Mouse (Mus musculus) lung, embryonic 15.5 days (tissue): Measurements from ENCODE around the gene Arhgap9. TPM values are rescaled to one million over a fixed set of nuclear protein-coding genes. Genes with fewer than 3 reads are reported as not detected.
"Not testable (repeated sequence)": the region's sequence is repeated elsewhere in the genome, so short reads cannot be mapped to it uniquely, and the experiment has no call there.

Experiments
- ATAC-seq: fragments of 200-750 bp; cut with Nextera tagmentation; 2 replicates; pipeline ENCODE4 v1.8.0; 2017; ENCODE audit warnings: moderate number of reproducible peaks, borderline replicate concordance; ENCODE audit not compliant: low FRiP score, low TSS enrichment; ENCODE audit errors: extremely low read depth
- H3K27ac ChIP-seq: fragments of 300-500 bp; sonication (generic); 2 replicates; pipeline ENCODE4 v1.5.1; 2015; ENCODE audit warnings: moderate library complexity, mild to moderate bottlenecking, inconsistent platforms
- H3K27me3 ChIP-seq: fragments of 300-500 bp; sonication (generic); 2 replicates; pipeline ENCODE4 v1.6.1; 2015; ENCODE audit warnings: inconsistent platforms
- H3K36me3 ChIP-seq: fragments of 300-500 bp; sonication (generic); 2 replicates; pipeline ENCODE4 v1.6.1; 2015; ENCODE audit warnings: inconsistent platforms
- H3K4me1 ChIP-seq: fragments of 300-500 bp; sonication (generic); 2 replicates; pipeline ENCODE4 v1.6.1; 2015; ENCODE audit warnings: inconsistent platforms
- H3K4me2 ChIP-seq: fragments of 300-500 bp; sonication (generic); 2 replicates; pipeline ENCODE4 v1.6.1; 2015; ENCODE audit warnings: inconsistent platforms, mild to moderate bottlenecking, moderate library complexity
- H3K4me3 ChIP-seq: fragments of 300-500 bp; sonication (generic); 2 replicates; pipeline ENCODE4 v1.5.1; 2015; ENCODE audit warnings: mild to moderate bottlenecking, inconsistent platforms
- H3K9ac ChIP-seq: fragments of 300-500 bp; sonication (generic); 2 replicates; pipeline ENCODE4 v1.6.1; 2015; ENCODE audit warnings: inconsistent platforms
- H3K9me3 ChIP-seq: fragments of 300-500 bp; sonication (generic); 2 replicates; pipeline ENCODE4 v1.6.1; 2016; ENCODE audit warnings: inconsistent platforms
- WGBS: fragments of 180-500 bp; shearing (Covaris S2); methylation state at CpG from one replicate; pipeline ENCODE4 v1.1.7; 2015; 5-methylcytosine and 5-hydroxymethylcytosine counted together
- polyA plus RNA-seq: library from polyadenylated mRNA; unstranded; fragments of >200 nt; fragmentation: Nextera tagmentation; extraction: Ambion mirVana; gene quantifications from 2 replicates; pipeline ENCODE4 v1.2.1, GENCODE M21; 2015

Gene Arhgap9
- polyA plus RNA-seq, 1 experiment from 2014 or later: 6.9 TPM

GRCm38 (mm10) chr10:127313516-127313915, 8.2 kb upstream of the Arhgap9 start:
- H3K9me3 ChIP-seq, H3K27ac ChIP-seq, H3K4me3 ChIP-seq, H3K27me3 ChIP-seq, H3K9ac ChIP-seq, ATAC-seq, H3K4me2 ChIP-seq: not testable (repeated sequence)
- WGBS: 86% methylated on average over 5 of the region's 5 CpGs
- Histone ChIP-seq H3K36me3 (peaks cover 10% of the 10 kb centered on the region), H3K4me1 (peaks cover 18% of the 10 kb centered on the region)

DNA sequence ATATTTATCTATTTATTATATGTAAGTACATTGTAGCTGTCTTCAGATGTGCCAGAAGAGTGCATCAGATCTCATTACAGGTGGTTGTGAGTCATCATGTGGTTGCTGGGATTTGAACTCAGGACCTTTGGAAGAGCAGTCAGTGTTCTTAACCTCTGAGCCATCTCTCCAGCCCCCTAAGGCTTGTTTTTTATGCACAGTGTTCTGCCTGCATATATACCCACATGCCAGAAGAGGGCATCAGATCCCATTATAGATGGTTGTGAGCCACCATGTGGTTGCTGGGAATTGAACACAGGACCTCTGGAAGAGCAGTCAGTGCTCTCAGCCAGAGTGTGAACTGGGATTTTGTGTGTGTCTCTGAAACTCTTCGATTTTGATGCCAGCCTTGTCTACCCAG, 6.8 kb upstream of the Arhgap9 start:
- H3K36me3 ChIP-seq, H3K4me3 ChIP-seq, ATAC-seq, H3K9me3 ChIP-seq, H3K9ac ChIP-seq, H3K27me3 ChIP-seq, H3K27ac ChIP-seq, H3K4me2 ChIP-seq: not testable (repeated sequence)
- H3K4me1 ChIP-seq: peaks cover 18% of the 10 kb centered on the region
- WGBS: 75% methylated on average over 1 of the region's 1 CpGs

DNA sequence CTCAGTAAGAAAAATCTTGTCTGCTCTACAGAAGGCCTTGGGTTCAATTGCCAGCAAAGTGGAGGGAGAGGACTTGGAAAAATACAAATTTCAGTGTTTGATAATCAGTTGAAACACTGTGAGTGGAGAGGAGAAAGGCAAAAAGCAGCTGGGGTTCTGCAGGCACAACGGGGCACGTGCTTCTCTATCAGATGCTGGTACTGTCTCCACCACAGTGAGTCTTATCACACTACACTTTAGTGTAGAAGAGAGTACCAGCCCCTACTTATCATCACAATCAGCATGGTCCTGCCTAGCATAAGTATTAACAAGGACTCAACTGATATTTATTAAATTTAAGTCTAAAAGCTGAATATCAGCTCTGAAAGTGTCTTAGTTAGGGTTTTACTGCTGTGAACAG, 4.5 kb upstream of the Arhgap9 start:
- H3K4me3 ChIP-seq: no peak overlapping the region
- H3K9ac ChIP-seq: no peak overlapping the region
- no peaks in the 10 kb centered on the region for H3K9me3 ChIP-seq
- H3K4me1 ChIP-seq: peaks cover 6% of the 10 kb centered on the region; the same call in 1 of the 2 replicates
- H3K27me3 ChIP-seq: peaks cover 8% of the 10 kb centered on the region; the same call in 1 of the 2 replicates
- H3K27ac ChIP-seq: no peak overlapping the region
- 74% methylated on average over 2 of the region's 2 CpGs for WGBS
- no peak for ATAC-seq
- no peaks in the 10 kb centered on the region for H3K36me3 ChIP-seq
- H3K4me2 ChIP-seq: no peak overlapping the region

DNA sequence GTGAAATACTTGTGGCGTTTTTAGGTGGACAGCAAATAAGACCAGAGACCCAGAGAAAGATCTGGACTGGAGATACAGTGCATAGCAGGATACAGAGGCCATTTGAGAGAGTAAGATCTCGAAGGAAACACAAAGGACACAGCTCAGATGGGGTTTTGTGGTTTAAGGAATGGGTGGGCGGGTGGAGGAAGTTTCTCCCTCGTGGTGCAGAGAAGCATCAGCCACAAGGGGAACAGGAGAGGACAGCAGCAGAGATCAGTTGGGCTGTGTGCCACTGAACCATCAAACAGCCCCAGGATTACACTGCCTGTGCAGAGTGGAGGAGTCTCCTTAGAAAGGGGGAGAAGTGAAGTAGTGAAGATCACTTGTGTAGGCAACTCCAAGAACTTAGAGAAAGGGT, 3.8 kb upstream of the Arhgap9 start:
- no peak overlapping the region for H3K27ac ChIP-seq
- H3K9ac ChIP-seq: no peak overlapping the region
- ATAC-seq: no peak
- WGBS: 43% methylated on average over 4 of the region's 4 CpGs
- no peaks in the 10 kb centered on the region for H3K9me3 ChIP-seq
- no peak overlapping the region for H3K4me2 ChIP-seq
- peaks cover 8% of the 10 kb centered on the region; the same call in 1 of the 2 replicates for H3K27me3 ChIP-seq
- no peaks in the 10 kb centered on the region for H3K36me3 ChIP-seq
- H3K4me1 ChIP-seq: 0 out of 2 replicates have a peak, but pooled peaks cover under 1% of the 10 kb centered on the region
- H3K4me3 ChIP-seq: no peak overlapping the region

- Histone ChIP-seq H3K4me1 (0 out of 2 replicates have a peak, but pooled peaks cover 5% of the 10 kb centered on the region), H3K36me3 (no peaks in the 10 kb centered on the region), H3K9ac (no peak overlapping the region), H3K27ac (no peak overlapping the region), H3K9me3 (no peaks in the 10 kb centered on the region), H3K4me3 (no peak overlapping the region), H3K4me2 (no peak overlapping the region), H3K27me3 (peaks cover 22% of the 10 kb centered on the region)
- ATAC-seq: no peak
- 67% methylated on average over 7 of the region's 7 CpGs for WGBS
Measured at GRCm38 (mm10) chr10:127319969-127320368, 1.8 kb upstream of the Arhgap9 start.

- H3K4me2 ChIP-seq: no peak overlapping the region
- no peak for ATAC-seq
- H3K4me3 ChIP-seq: no peak overlapping the region
- WGBS: 39% methylated on average over 13 of the region's 13 CpGs
- H3K9ac ChIP-seq: no peak overlapping the region
- no peaks in the 10 kb centered on the region for H3K36me3 ChIP-seq
- H3K27me3 ChIP-seq: peaks cover 44% of the 10 kb centered on the region
- no peak overlapping the region for H3K27ac ChIP-seq
- no peaks in the 10 kb centered on the region for H3K9me3 ChIP-seq
- peaks cover 19% of the 10 kb centered on the region for H3K4me1 ChIP-seq
Measured at GRCm38 (mm10) chr10:127322178-127322577, 414 bp downstream of the Arhgap9 start.

- WGBS: 65% methylated on average over 4 of the region's 4 CpGs
- no peak overlapping the region for H3K4me2 ChIP-seq
- peaks cover 49% of the 10 kb centered on the region for H3K27me3 ChIP-seq
- no peak overlapping the region for H3K27ac ChIP-seq
- H3K9me3 ChIP-seq: no peaks in the 10 kb centered on the region
- no peak for ATAC-seq
- H3K36me3 ChIP-seq: no peaks in the 10 kb centered on the region
- no peak overlapping the region for H3K4me3 ChIP-seq
- H3K4me1 ChIP-seq: peaks cover 19% of the 10 kb centered on the region
- H3K9ac ChIP-seq: no peak overlapping the region
Measured at GRCm38 (mm10) chr10:127322669-127323068, 905 bp downstream of the Arhgap9 start.

GRCm38 (mm10) chr10:127323131-127323855, 1.5 kb downstream of the Arhgap9 start:
- peak overlapping the region; percentile 5; the same call in 1 of the 2 replicates for H3K4me2 ChIP-seq
- H3K27me3 ChIP-seq: peaks cover 56% of the 10 kb centered on the region
- no peaks in the 10 kb centered on the region for H3K9me3 ChIP-seq
- WGBS: 64% methylated on average over 17 of the region's 17 CpGs
- peaks cover 19% of the 10 kb centered on the region for H3K4me1 ChIP-seq
- H3K36me3 ChIP-seq: no peaks in the 10 kb centered on the region
- no peak overlapping the region for H3K9ac ChIP-seq
- ATAC-seq: no peak
- no peak overlapping the region for H3K4me3 ChIP-seq
- H3K27ac ChIP-seq: no peak overlapping the region

GRCm38 (mm10) chr10:127324495-127324894, 2.7 kb downstream of the Arhgap9 start:
- Histone ChIP-seq H3K9ac (no peak overlapping the region), H3K4me3 (no peak overlapping the region), H3K4me2 (no peak overlapping the region), H3K4me1 (peaks cover 19% of the 10 kb centered on the region), H3K9me3 (no peaks in the 10 kb centered on the region), H3K27me3 (peaks cover 68% of the 10 kb centered on the region), H3K27ac (no peak overlapping the region), H3K36me3 (no peaks in the 10 kb centered on the region)
- whole genome bisulfite sequencing: 8% methylated on average over 7 of the region's 7 CpGs
- no peak for ATAC-seq

- H3K4me1 ChIP-seq: peaks cover 19% of the 10 kb centered on the region
- no peaks in the 10 kb centered on the region for H3K9me3 ChIP-seq
- 30% methylated on average over 14 of the region's 14 CpGs for WGBS
- ATAC-seq: no peak
- peak overlapping the region; percentile 41; the same call in 1 of the 2 replicates for H3K4me3 ChIP-seq
- no peak overlapping the region for H3K9ac ChIP-seq
- peaks cover 76% of the 10 kb centered on the region for H3K27me3 ChIP-seq
- H3K4me2 ChIP-seq: peak overlapping the region; percentile 77; the same call in 1 of the 2 replicates
- peaks cover 1% of the 10 kb centered on the region for H3K36me3 ChIP-seq
- no peak overlapping the region for H3K27ac ChIP-seq
Measured at GRCm38 (mm10) chr10:127325454-127326016, 3.8 kb downstream of the Arhgap9 start.

DNA sequence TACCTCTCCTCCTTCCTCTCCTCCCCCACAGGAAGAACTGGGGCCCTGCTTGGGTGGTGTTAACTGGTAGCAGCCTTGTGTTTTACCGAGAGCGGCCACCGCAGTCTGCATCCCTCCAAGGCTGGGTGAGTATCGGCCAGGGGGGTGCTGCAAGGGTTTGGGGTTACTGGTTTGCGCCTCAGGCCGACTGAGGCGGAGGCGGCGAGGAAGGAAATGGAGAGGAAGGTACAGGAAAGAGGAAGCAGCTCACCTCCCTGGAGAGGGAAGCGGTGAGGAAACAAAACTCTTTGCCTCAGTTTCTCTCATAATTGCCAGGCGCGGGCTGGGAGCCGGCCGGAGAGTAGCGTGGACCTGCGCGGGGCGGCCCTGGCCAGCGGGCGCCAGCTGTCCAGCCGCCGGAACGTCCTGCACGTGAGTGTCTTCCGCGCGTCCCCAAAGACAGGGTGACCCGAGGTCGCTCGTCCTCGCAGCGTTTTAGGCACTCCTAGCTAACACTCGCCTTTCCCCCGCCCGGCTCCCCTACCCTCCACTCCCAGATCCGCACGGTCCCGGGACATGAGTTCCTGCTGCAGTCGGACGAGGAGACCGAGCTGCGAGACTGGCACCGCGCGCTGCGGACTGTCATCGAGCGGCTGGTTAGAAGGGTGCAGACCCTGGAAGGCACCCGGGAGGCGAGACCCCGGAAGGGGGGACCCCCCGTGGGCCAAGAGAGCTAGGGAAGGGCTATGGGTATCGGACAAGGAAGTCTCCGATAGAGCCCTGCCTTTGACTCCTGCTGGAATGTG, 4.4 kb downstream of the Arhgap9 start:
- WGBS: under 1% methylated on average over 49 of the region's 54 CpGs
- Histone ChIP-seq H3K27me3 (peaks cover 76% of the 10 kb centered on the region), H3K36me3 (peaks cover 8% of the 10 kb centered on the region), H3K9ac (peak overlapping the region; percentile 30; the same call in 1 of the 2 replicates), H3K9me3 (no peaks in the 10 kb centered on the region), H3K4me2 (peak overlapping the region; percentile 77), H3K4me3 (peak overlapping the region; percentile 41), H3K4me1 (peaks cover 19% of the 10 kb centered on the region), H3K27ac (no peak overlapping the region)
- peak; percentile 21; the same call in 1 of the 2 replicates for ATAC-seq
